Mouse (Mus musculus) CH12.LX (cell line): Measurements from ENCODE around the gene Gm13769. TPM values are rescaled to one million over a fixed set of nuclear protein-coding genes. Genes with fewer than 3 reads are reported as not detected.
"Not testable (repeated sequence)": the region's sequence is repeated elsewhere in the genome, so short reads cannot be mapped to it uniquely, and the experiment has no call there.

ENCODE experiments used
- DNase-seq: peaks from one replicate; pipeline ENCODE4 v3.0.0-alpha.2; 2013; ENCODE audit errors: extremely low read depth
- H3K27ac ChIP-seq: 2 replicates; pipeline ENCODE4 v1.5.1; 2012; ENCODE audit warnings: low read depth, mild to moderate bottlenecking, control low read depth, moderate library complexity; ENCODE audit not compliant: insufficient read depth
- H3K27me3 ChIP-seq: replicated peaks from 2 replicates; pipeline ENCODE3; 2012; ENCODE audit warnings: inconsistent platforms
- H3K36me3 ChIP-seq, 2 experiments: replicated peaks in 1 of 2; 2 replicates each; pipeline versions ENCODE3 to v1.6.1; 2012; ENCODE audit warnings: inconsistent platforms in 1 of 2, low read length in 1 of 2, mild to moderate bottlenecking in 1 of 2, mixed read lengths in 1 of 2, moderate library complexity in 1 of 2; ENCODE audit not compliant: control insufficient read depth in 1 of 2, insufficient read depth in 1 of 2
- H3K4me1 ChIP-seq, 2 experiments: 2 replicates each; pipeline ENCODE4 v1.6.1; 2012; ENCODE audit warnings: inconsistent platforms in 1 of 2, moderate library complexity in 1 of 2; ENCODE audit not compliant: insufficient read depth in 2 of 2, control insufficient read depth in 1 of 2
- H3K4me2 ChIP-seq: 2 replicates; pipeline ENCODE4 v1.6.1; 2012; ENCODE audit warnings: low read depth, mild to moderate bottlenecking, control low read depth; ENCODE audit not compliant: poor library complexity, insufficient read depth, severe bottlenecking
- H3K4me3 ChIP-seq, 3 experiments: fragments of 150-350 bp in 1 of 3; sonication (generic) in 1 of 3; replicated peaks in 1 of 3; 2 replicates each; pipeline versions ENCODE3 to v1.5.1; 2011 to 2012; ENCODE audit warnings: low read depth in 2 of 3, low read length in 2 of 3, mild to moderate bottlenecking in 2 of 3, moderate library complexity in 2 of 3, control low read depth in 1 of 3, improper control_type of control experiment in 1 of 3, inconsistent platforms in 1 of 3, mixed read lengths in 1 of 3; ENCODE audit not compliant: poor library complexity in 1 of 3
- H3K79me2 ChIP-seq: replicated peaks from 2 replicates; pipeline ENCODE4 v1.6.1; 2012; ENCODE audit warnings: mild to moderate bottlenecking, moderate library complexity; ENCODE audit not compliant: control insufficient read depth, poor library complexity, insufficient read depth, severe bottlenecking; ENCODE audit errors: extremely low read depth
- H3K9ac ChIP-seq: 2 replicates; pipeline ENCODE4 v1.6.1; 2012; ENCODE audit warnings: low read depth, mild to moderate bottlenecking, control low read depth, moderate library complexity; ENCODE audit not compliant: insufficient read depth
- H3K9me3 ChIP-seq: replicated peaks from 2 replicates; pipeline ENCODE3; 2012; ENCODE audit warnings: low read length, inconsistent platforms, mixed read lengths
- dilution Hi-C: fragments of 300-500 bp; cut with MboI; formaldehyde crosslinking; loops from 2 replicates; pipeline ENCODE4 v1.14.3; 2020; ENCODE audit warnings: low sequenced_read_pairs; ENCODE audit not compliant: extremely low pct_unique_long_range_greater_than_20kb, extremely low pct_ligation_motif_present
- in situ Hi-C: fragments of 300-500 bp; cut with MboI; formaldehyde crosslinking; loops from 3 replicates; pipeline ENCODE4 v1.14.3; 2019; ENCODE audit warnings: low sequenced_read_pairs, low pct_ligation_motif_present, low pct_unique_long_range_greater_than_20kb, mixed read lengths
- polyA plus RNA-seq: library from polyadenylated mRNA; unstranded; fragments of >175 nt; gene quantifications from 2 replicates; pipeline ENCODE4 v1.2.1, GENCODE M21; 2012; ENCODE audit warnings: low read depth; ENCODE audit not compliant: insufficient read length
- total RNA-seq, 2 experiments: library from RNA; depleted of rRNA; stranded (reverse); fragments of 300-350 nt in 1 of 2; fragments of >200 nt in 1 of 2; gene quantifications; 2 replicates each; pipeline ENCODE4 v1.2.3; 2012 to 2014

Gene Gm13769
- total and polyA plus RNA-seq, 3 experiments: not detected

GRCm38 (mm10) chr2:90360199-90360598 is 38.2 kb downstream of the Gm13769 start:
- H3K4me1 ChIP-seq, H3K9me3 ChIP-seq, dilution Hi-C loops, H3K4me3 ChIP-seq, H3K27me3 ChIP-seq, H3K79me2 ChIP-seq, H3K4me2 ChIP-seq, DNase-seq, H3K36me3 ChIP-seq, H3K9ac ChIP-seq, in situ Hi-C loops, H3K27ac ChIP-seq: not testable (repeated sequence)

Other genes with a start within 250 kb of the Gm13769 start
- not detected in 2 replicates for gene Olfr1269, start 200.8 kb upstream of the Gm13769 start, total RNA-seq (2012; rRNA removed)
- not detected in 2 replicates for gene Olfr1269, start 200.8 kb upstream of the Gm13769 start, total RNA-seq (2014; rRNA removed)
- gene Olfr1269, start 200.8 kb upstream of the Gm13769 start, polyA plus RNA-seq: not detected in 2 replicates
- gene Olfr32, start 179.9 kb upstream of the Gm13769 start, total RNA-seq (2012; rRNA removed): not detected in 2 replicates
- gene Olfr32, start 179.9 kb upstream of the Gm13769 start, total RNA-seq (2014; rRNA removed): not detected in 2 replicates
- gene Olfr32, start 179.9 kb upstream of the Gm13769 start, polyA plus RNA-seq: not detected in 2 replicates
- not detected in 2 replicates for gene Olfr1270, start 169.1 kb upstream of the Gm13769 start, total RNA-seq (2012; rRNA removed)
- not detected in 2 replicates for gene Olfr1270, start 169.1 kb upstream of the Gm13769 start, total RNA-seq (2014; rRNA removed)
- not detected in 2 replicates for gene Olfr1270, start 169.1 kb upstream of the Gm13769 start, polyA plus RNA-seq
- not detected in 2 replicates for gene Olfr1506, start 97.7 kb upstream of the Gm13769 start, total RNA-seq (2012; rRNA removed)
- gene Olfr1506, start 97.7 kb upstream of the Gm13769 start, total RNA-seq (2014; rRNA removed): not detected in 2 replicates
- not detected in 2 replicates for gene Olfr1506, start 97.7 kb upstream of the Gm13769 start, polyA plus RNA-seq
- not detected in 2 replicates for gene Olfr142, start 64.6 kb upstream of the Gm13769 start, total RNA-seq (2012; rRNA removed)
- gene Olfr142, start 64.6 kb upstream of the Gm13769 start, total RNA-seq (2014; rRNA removed): not detected in 2 replicates
- not detected in 2 replicates for gene Olfr142, start 64.6 kb upstream of the Gm13769 start, polyA plus RNA-seq
- not detected in 2 replicates for gene Olfr1271, start 51.2 kb upstream of the Gm13769 start, total RNA-seq (2012; rRNA removed)
- not detected in 2 replicates for gene Olfr1271, start 51.2 kb upstream of the Gm13769 start, total RNA-seq (2014; rRNA removed)
- not detected in 2 replicates for gene Olfr1271, start 51.2 kb upstream of the Gm13769 start, polyA plus RNA-seq
- not detected in 2 replicates for gene Olfr1272, start 29.4 kb upstream of the Gm13769 start, total RNA-seq (2012; rRNA removed)
- not detected in 2 replicates for gene Olfr1272, start 29.4 kb upstream of the Gm13769 start, total RNA-seq (2014; rRNA removed)
- not detected in 2 replicates for gene Olfr1272, start 29.4 kb upstream of the Gm13769 start, polyA plus RNA-seq
- gene Olfr1274-ps, start 76.5 kb downstream of the Gm13769 start, total RNA-seq (2012; rRNA removed): not detected in 2 replicates
- not detected in 2 replicates for gene Olfr1274-ps, start 76.5 kb downstream of the Gm13769 start, total RNA-seq (2014; rRNA removed)
- not detected in 2 replicates for gene Olfr1274-ps, start 76.5 kb downstream of the Gm13769 start, polyA plus RNA-seq